In genomic region chr1:73668691-73669090, GRCm38 (mm10) we compare ENCODE assay signal across 30 mouse cellular contexts.
DNase-seq lines count a peak whose midpoint lies in the region; ATAC-seq and TF ChIP-seq lines count a peak whose summit lies in the region.
"Had no signal": no experiment of that assay in that cellular context is flagged by ENCODE, and none has a peak within 500 bp of the region (broad histone marks: within the 10 kb centered on the region; RNA-seq: fewer than 3 reads in every experiment).

No protein-coding gene starts in this region.

- 84% methylated on average over 2 of the region's 2 CpGs for WGBS in heart, embryonic 11.5 days (ENCODE audit: insufficient replicate concordance)

- no peak overlapping the region for H3K4me3 ChIP-seq in heart, embryonic 11.5 days (ENCODE audit: low read depth, low read length)
- H3K4me3 ChIP-seq in ES-E14 (ENCODE audit: insufficient read depth in 1 of 2, low read depth in 1 of 2, low read length in 2 of 2, poor library complexity in 1 of 2, severe bottlenecking in 1 of 2), result no peak overlapping the region
- H3K4me3 ChIP-seq: embryonic facial prominence, embryonic 12.5 days; embryonic facial prominence, embryonic 15.5 days; erythroblast, embryonic 14.5 days; forebrain, embryonic 10.5 days; forebrain, embryonic 13.5 days; heart, embryonic 13.5 days had no signal

- DNase-seq in heart, adult 11 months, result peak; percentile 30
- peak; percentile 28 for DNase-seq in ES-E14 (ENCODE audit: low read depth, low spot score)
- peak; percentile 8 for DNase-seq in fat pad, adult 2 months (ENCODE audit: extremely low read depth, low read depth, low spot score)
- no peak for DNase-seq in T-cell, adult 2 months (ENCODE audit: low spot score)
- DNase-seq in gastrocnemius, postnatal 4 days (ENCODE audit: low spot score in 2 of 2), result no peak
- DNase-seq: adrenal gland, adult 8-10 months; adrenal gland, postnatal 25 days; B cell, adult 2 months; cerebellum, adult 11-12 months; cerebellum, adult 8-10 months; cerebellum, postnatal 10 days; gastrocnemius, postnatal 10 days; gastrocnemius, postnatal 36 days; heart, adult 18-20 months; heart, postnatal 14 days; heart, postnatal 4 days; kidney, adult 18-20 months had no signal

- no peak overlapping the region for H3K9ac ChIP-seq in heart, embryonic 11.5 days (ENCODE audit: low read depth, low read length)
- no peak overlapping the region for H3K9ac ChIP-seq in ES-E14 (ENCODE audit: insufficient read depth, low read depth, low read length, poor library complexity, severe bottlenecking)
- H3K9ac ChIP-seq: embryonic facial prominence, embryonic 12.5 days; embryonic facial prominence, embryonic 15.5 days; forebrain, embryonic 13.5 days; heart, embryonic 13.5 days; hindbrain, embryonic 14.5 days had no signal

- H3K4me2 ChIP-seq in heart, embryonic 11.5 days, result no peak overlapping the region
- H3K4me2 ChIP-seq: embryonic facial prominence, embryonic 12.5 days; embryonic facial prominence, embryonic 15.5 days; forebrain, embryonic 13.5 days; heart, embryonic 13.5 days; hindbrain, embryonic 14.5 days had no signal

- no peaks in the 10 kb centered on the region for H3K27me3 ChIP-seq in heart, embryonic 11.5 days (ENCODE audit: control insufficient read depth, insufficient read depth, low read length)
- H3K27me3 ChIP-seq: embryonic facial prominence, embryonic 12.5 days; embryonic facial prominence, embryonic 15.5 days; forebrain, embryonic 13.5 days; heart, embryonic 13.5 days had no signal

- H3K36me3 ChIP-seq in heart, embryonic 11.5 days (ENCODE audit: control insufficient read depth, insufficient read depth, low read length), result no peaks in the 10 kb centered on the region
- no peaks in the 10 kb centered on the region for H3K36me3 ChIP-seq in ES-E14 (ENCODE audit: control insufficient read depth, insufficient read depth, low read length, poor library complexity, severe bottlenecking)
- H3K36me3 ChIP-seq: embryonic facial prominence, embryonic 12.5 days; embryonic facial prominence, embryonic 15.5 days; forebrain, embryonic 10.5 days; heart, embryonic 13.5 days had no signal

- ATAC-seq in heart, embryonic 11.5 days (replicated peaks; ENCODE audit: insufficient number of reproducible peaks, low FRiP score, low TSS enrichment), result no peak
- ATAC-seq: activated CD4-positive, CD25-positive, alpha-beta regulatory T cell, adult 4 months; forebrain, embryonic 13.5 days; forebrain, embryonic 16.5 days; hindbrain, postnatal 0 days; inflammation-experienced regulatory T-cells, adult 6 months; intestine, embryonic 16.5 days had no signal

- in situ Hi-C loops in ES-E14 (cut with MboI; ENCODE audit: low sequenced_read_pairs in 2 of 2, unreplicated experiment in 2 of 2), result no loop called here

- peaks cover 9% of the 10 kb centered on the region for H3K4me1 ChIP-seq in heart, embryonic 11.5 days (ENCODE audit: control insufficient read depth, insufficient read depth, low read length)
- peaks cover 2 to 4% of the 10 kb centered on the region in 2 experiments; a peak in 2 of 4 replicates for H3K4me1 ChIP-seq in ES-E14 (ENCODE audit: control insufficient read depth in 2 of 2, insufficient read depth in 2 of 2, low read length in 2 of 2, poor library complexity in 1 of 2)
- H3K4me1 ChIP-seq: embryonic facial prominence, embryonic 12.5 days; embryonic facial prominence, embryonic 15.5 days had no signal

- H3K9me3 ChIP-seq in heart, embryonic 11.5 days (replicated peaks; ENCODE audit: control insufficient read depth, low read length), result no peaks in the 10 kb centered on the region
- H3K9me3 ChIP-seq in ES-E14 (ENCODE audit: control insufficient read depth, insufficient read depth, low read depth, low read length), result no peaks in the 10 kb centered on the region
- H3K9me3 ChIP-seq: embryonic facial prominence, embryonic 12.5 days; embryonic facial prominence, embryonic 15.5 days; forebrain, embryonic 10.5 days; forebrain, embryonic 13.5 days; heart, embryonic 13.5 days had no signal

- no peak overlapping the region for H3K27ac ChIP-seq in heart, embryonic 11.5 days (ENCODE audit: low read depth, low read length)
- H3K27ac ChIP-seq in ES-E14 (ENCODE audit: insufficient read depth, low read depth, low read length, poor library complexity, severe bottlenecking), result no peak overlapping the region
- H3K27ac ChIP-seq: embryonic facial prominence, embryonic 12.5 days; embryonic facial prominence, embryonic 15.5 days; forebrain, embryonic 10.5 days; forebrain, embryonic 13.5 days; heart, embryonic 13.5 days; hindbrain, embryonic 14.5 days; hindbrain, postnatal 0 days had no signal

TF ChIP-seq in ES-E14, 5 proteins besides CTCF, POLR2A, EP300 and RAD21:
- no peak for TF ChIP-seq ZC3H11A (IDR thresholded peaks at IDR 0.05; ENCODE audit: borderline replicate concordance, low read depth, low read length)
- TF ChIP-seq CHD2 (IDR thresholded peaks at IDR 0.05; ENCODE audit: low read depth, low read length), result no peak
- no peak for TF ChIP-seq ZNF384 (IDR thresholded peaks at IDR 0.05; ENCODE audit: low read depth, low read length)
- no peak for TF ChIP-seq HCFC1 (IDR thresholded peaks at IDR 0.05; ENCODE audit: borderline replicate concordance, insufficient read depth, low read length)
- no peak for TF ChIP-seq MAFK (IDR thresholded peaks at IDR 0.05; ENCODE audit: insufficient read depth, low read depth, low read length)

Comparison
In these comparisons a context has a peak if more than half of its experiments do, and no peak if none do; other contexts are left out.
1. DNase-seq: peak in heart, adult 11 months (single experiment), ES-E14 (single experiment) and fat pad, adult 2 months (single experiment); none in T-cell, adult 2 months (single experiment) and gastrocnemius, postnatal 4 days (0 of 2).